9 mouse cellular contexts compared by ENCODE assay signal in genomic region chr10:61064635-61065034, GRCm38 (mm10). TPM values are rescaled to one million over a fixed set of nuclear protein-coding genes. Genes with fewer than 3 reads are reported as not detected.
DNase-seq lines count a peak whose midpoint lies in the region; ATAC-seq and TF ChIP-seq lines count a peak whose summit lies in the region.
"Had no signal": no experiment of that assay in that cellular context is flagged by ENCODE, and none has a peak within 500 bp of the region (broad histone marks: within the 10 kb centered on the region; RNA-seq: fewer than 3 reads in every experiment).

No protein-coding gene starts in this region.

- DNase-seq in kidney, adult 2 months, result no peak
- DNase-seq in ES-CJ7 (ENCODE audit: low read depth, low spot score), result peak; percentile 85
- DNase-seq in brain, embryonic 14.5 days (ENCODE audit: low read depth), result peak; percentile 34
- DNase-seq in liver, embryonic 14.5 days (ENCODE audit: low read depth in 3 of 3, low spot score in 3 of 3), result no peak
- no peak for DNase-seq in urinary bladder, adult 18-20 months (ENCODE audit: low spot score in 2 of 2)
- no peak for DNase-seq in Muller cell, postnatal 12 days (ENCODE audit: inconsistent ontology term)
- no peak for DNase-seq in spleen, adult 18-20 months
- DNase-seq: right cerebral cortex, postnatal 4 days had no signal

- H3K36me3 ChIP-seq in kidney, embryonic 14.5 days (ENCODE audit: control insufficient read depth, insufficient read depth, low read length), result no peaks in the 10 kb centered on the region
- H3K36me3 ChIP-seq in kidney, adult 2 months (ENCODE audit: control insufficient read depth, insufficient read depth, low read length), result no peaks in the 10 kb centered on the region
- H3K36me3 ChIP-seq in liver, embryonic 14.5 days (replicated peaks; ENCODE audit: control insufficient read depth, insufficient read depth, low read depth), result no peaks in the 10 kb centered on the region

- ATAC-seq in kidney, embryonic 14.5 days (ENCODE audit: low FRiP score, low TSS enrichment), result no peak; the same call in 1 of the 2 replicates
- ATAC-seq in liver, embryonic 14.5 days (ENCODE audit: insufficient read depth), result peak; percentile 58; the same call in 1 of the 2 replicates

- no peaks in the 10 kb centered on the region for H3K9me3 ChIP-seq in kidney, embryonic 14.5 days (ENCODE audit: control insufficient read depth, low read length)
- H3K9me3 ChIP-seq in liver, embryonic 14.5 days (ENCODE audit: control insufficient read depth, low read length), result no peaks in the 10 kb centered on the region

- TF ChIP-seq CTCF in kidney, adult 2 months (conservative IDR thresholded peaks at IDR 0.05; ENCODE audit: insufficient read depth, insufficient read length, low read depth, low read length), result no peak
- TF ChIP-seq CTCF in brain, embryonic 14.5 days (IDR thresholded peaks at IDR 0.05; ENCODE audit: borderline replicate concordance, extremely low read depth, insufficient read depth, insufficient read length), result no peak
- TF ChIP-seq CTCF in liver, embryonic 14.5 days (IDR thresholded peaks at IDR 0.05; ENCODE audit: low read depth), result no peak

- TF ChIP-seq EP300 in liver, embryonic 14.5 days (IDR thresholded peaks at IDR 0.05; ENCODE audit: low read depth), result no peak

- peak overlapping the region; percentile 12; the same call in 1 of the 2 replicates for H3K4me2 ChIP-seq in kidney, embryonic 14.5 days (replicated peaks; ENCODE audit: low read depth, low read length)
- no peak overlapping the region for H3K4me2 ChIP-seq in liver, embryonic 14.5 days (ENCODE audit: low read depth)

- H3K4me1 ChIP-seq in kidney, embryonic 14.5 days (ENCODE audit: control insufficient read depth, insufficient read depth, low read length), result peaks cover 20% of the 10 kb centered on the region
- no peaks in the 10 kb centered on the region for H3K4me1 ChIP-seq in kidney, adult 2 months (ENCODE audit: control insufficient read depth, insufficient read depth, low read length)
- H3K4me1 ChIP-seq in liver, embryonic 14.5 days (replicated peaks; ENCODE audit: control insufficient read depth in 2 of 2, insufficient read depth in 2 of 2, low read length in 1 of 2), result peaks cover 0 to 5% of the 10 kb centered on the region in 2 experiments; a peak in 1 of 4 replicates

- H3K9ac ChIP-seq in kidney, embryonic 14.5 days (ENCODE audit: low read depth, low read length), result no peak overlapping the region
- no peak overlapping the region for H3K9ac ChIP-seq in liver, embryonic 14.5 days (replicated peaks)

- no peak overlapping the region for H3K4me3 ChIP-seq in kidney, embryonic 14.5 days (ENCODE audit: low read length)
- no peak overlapping the region for H3K4me3 ChIP-seq in kidney, adult 2 months (ENCODE audit: insufficient read depth, low read depth, low read length)
- no peak overlapping the region for H3K4me3 ChIP-seq in liver, embryonic 14.5 days (ENCODE audit: insufficient read depth in 1 of 2, low read depth in 2 of 2, low read length in 2 of 2)

- WGBS in kidney, embryonic 14.5 days, result 16% methylated on average over 8 of the region's 8 CpGs
- WGBS in kidney, adult 2 months, result 46% methylated on average over 8 of the region's 8 CpGs
- WGBS in liver, embryonic 14.5 days (ENCODE audit: insufficient replicate concordance), result 12% methylated on average over 8 of the region's 8 CpGs

- no peaks in the 10 kb centered on the region for H3K27me3 ChIP-seq in kidney, embryonic 14.5 days (ENCODE audit: control insufficient read depth, insufficient read depth, low read length)
- no peaks in the 10 kb centered on the region for H3K27me3 ChIP-seq in kidney, adult 2 months (replicated peaks; ENCODE audit: control insufficient read depth, insufficient read depth, low read length)
- H3K27me3 ChIP-seq in liver, embryonic 14.5 days (ENCODE audit: control insufficient read depth, insufficient read depth, low read length), result no peaks in the 10 kb centered on the region

- no peak for TF ChIP-seq POLR2A in kidney, adult 2 months (IDR thresholded peaks at IDR 0.05; ENCODE audit: low read depth, low read length)
- TF ChIP-seq POLR2A in brain, embryonic 14.5 days (IDR thresholded peaks at IDR 0.05; ENCODE audit: borderline replicate concordance, extremely low read depth, insufficient read depth, insufficient read length, poor library complexity, severe bottlenecking), result no peak

- no peak overlapping the region for H3K27ac ChIP-seq in kidney, embryonic 14.5 days (ENCODE audit: low read depth, low read length)
- H3K27ac ChIP-seq in kidney, adult 2 months (ENCODE audit: insufficient read depth, low read depth, low read length), result no peak overlapping the region
- H3K27ac ChIP-seq in liver, embryonic 14.5 days, result no peak overlapping the region

RNA-seq across cellular contexts. Expression of gene Pcbd1, which starts 24.5 kb away (rescaled TPM):
- 140 and 143 TPM in 2 replicates for polyA plus RNA-seq in kidney, embryonic 14.5 days (2014; fragmentation: Nextera tagmentation; extraction: Ambion mirVana)
- 392 and 452 TPM in 2 replicates for polyA plus RNA-seq in kidney, adult 2 months (2012; rRNA removed)
- polyA plus RNA-seq in brain, embryonic 14.5 days (2012; rRNA removed), result 16.6 and 19.5 TPM in 2 replicates
- 75.2 and 79.9 TPM in 2 replicates for polyA plus RNA-seq in liver, embryonic 14.5 days (2012; rRNA removed)
- 162 and 164 TPM in 2 replicates for polyA plus RNA-seq in liver, embryonic 14.5 days (2014; fragmentation: Nextera tagmentation; extraction: Ambion mirVana)

Comparison
In these comparisons a context has a peak if more than half of its experiments do, and no peak if none do; other contexts are left out.
1. DNase-seq: peak in ES-CJ7 (single experiment) and brain, embryonic 14.5 days (single experiment); none in kidney, adult 2 months (single experiment), liver, embryonic 14.5 days (0 of 3), urinary bladder, adult 18-20 months (0 of 2), Muller cell, postnatal 12 days (single experiment) and spleen, adult 18-20 months (0 of 2).